Mouse (Mus musculus) megakaryocyte, embryonic 14.5 days (primary cell): ENCODE results near the gene Gda. TPM values are rescaled to one million over a fixed set of nuclear protein-coding genes. Genes with fewer than 3 reads are reported as not detected.

Experiments
- H3K27me3 ChIP-seq: replicated peaks from 2 replicates; pipeline ENCODE3; 2012; ENCODE audit warnings: inconsistent platforms
- H3K36me3 ChIP-seq: replicated peaks from 2 replicates; pipeline ENCODE3; 2012; ENCODE audit warnings: low read length, inconsistent platforms, mixed read lengths
- H3K4me1 ChIP-seq: 2 replicates; pipeline ENCODE4 v1.6.1; 2012; ENCODE audit warnings: inconsistent platforms
- H3K4me3 ChIP-seq: replicated peaks from 2 replicates; pipeline ENCODE3; 2012; ENCODE audit warnings: moderate library complexity, mild to moderate bottlenecking, inconsistent platforms
- H3K9me3 ChIP-seq: 2 replicates; pipeline ENCODE4 v1.6.1; 2012; ENCODE audit warnings: inconsistent platforms
- FLI1 ChIP-seq: IDR thresholded peaks from 2 replicates; pipeline ENCODE4 v1.6.1; 2012; ENCODE audit warnings: low read length, inconsistent platforms, mixed read lengths
- GATA1 ChIP-seq: IDR thresholded peaks from 3 replicates; pipeline ENCODE4 v1.6.1; 2012; ENCODE audit warnings: mixed read lengths, low read length, inconsistent platforms, borderline replicate concordance
- polyA plus RNA-seq: library from polyadenylated mRNA; stranded (reverse); fragments of >175 nt; gene quantifications from 2 replicates; pipeline ENCODE4 v1.2.3, GENCODE M21; 2012; ENCODE audit warnings: low replicate concordance; ENCODE audit not compliant: insufficient read depth

Gda gene
- 2.8 and 4.7 TPM in 2 replicates for polyA plus RNA-seq

- H3K4me3 ChIP-seq = peak within 1 kb of the TSS; percentile 92
- peaks cover 40% of the 10 kb centered on the region for H3K4me1 ChIP-seq
These were observed at the start of gene Gda for GRCm38 (mm10) chr19:21473345-21473744. Gda (minus strand) TSS chr19:21473445.

GRCm38 (mm10) chr19:21520280-21520679 lies 47.0 kb upstream of the Gda start:
- TF ChIP-seq GATA1 (no peak), FLI1 (no peak)
- no peaks in the 10 kb centered on the region for H3K9me3 ChIP-seq

More at GRCm38 (mm10) chr19:21473345-21473744, at the start of gene Gda:
- peaks cover 15% of the 10 kb centered on the region for H3K9me3 ChIP-seq
- no peaks in the 10 kb centered on the region for H3K27me3 ChIP-seq
- TF ChIP-seq GATA1 (no peak), FLI1 (no peak)
- H3K36me3 ChIP-seq = peaks cover 26% of the 10 kb centered on the region

DNA sequence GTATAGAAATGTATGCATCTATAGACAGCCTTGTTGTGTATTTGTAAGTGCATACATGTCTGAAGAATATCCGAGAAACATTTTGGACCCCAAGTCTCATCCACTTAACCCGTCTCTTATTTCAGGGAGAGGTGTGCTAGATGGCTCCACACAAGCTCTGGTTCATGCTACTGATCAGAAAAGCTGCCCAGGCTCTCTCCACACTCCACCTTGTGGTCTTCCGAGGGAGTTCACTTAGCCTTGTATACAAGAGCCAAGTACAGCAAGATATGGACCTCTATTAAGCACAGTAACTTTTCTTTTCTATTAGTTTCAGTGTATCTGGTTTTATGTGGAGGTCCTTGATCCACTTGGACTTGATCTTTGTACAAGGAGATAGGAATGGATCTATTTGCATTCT lies 36.9 kb upstream of the Gda start:
- no peak for TF ChIP-seq FLI1
- TF ChIP-seq GATA1 = no peak
- H3K4me1 ChIP-seq = peaks cover 27% of the 10 kb centered on the region
- H3K36me3 ChIP-seq = no peaks in the 10 kb centered on the region
- no peaks in the 10 kb centered on the region for H3K9me3 ChIP-seq
- H3K27me3 ChIP-seq = no peaks in the 10 kb centered on the region
- H3K4me3 ChIP-seq = no peak overlapping the region

More at GRCm38 (mm10) chr19:21520280-21520679, 47.0 kb upstream of the Gda start:
- H3K4me3 ChIP-seq = no peak overlapping the region
- H3K27me3 ChIP-seq = peaks cover 4% of the 10 kb centered on the region
- peaks cover 20% of the 10 kb centered on the region for H3K4me1 ChIP-seq
- H3K36me3 ChIP-seq = no peaks in the 10 kb centered on the region

GRCm38 (mm10) chr19:21507561-21508232 lies 34.5 kb upstream of the Gda start:
- no peaks in the 10 kb centered on the region for H3K36me3 ChIP-seq
- TF ChIP-seq FLI1 (no peak), GATA1 (no peak)
- peaks cover 17% of the 10 kb centered on the region for H3K4me1 ChIP-seq
- H3K4me3 ChIP-seq = no peak overlapping the region
- H3K27me3 ChIP-seq = no peaks in the 10 kb centered on the region
- no peaks in the 10 kb centered on the region for H3K9me3 ChIP-seq

- Histone ChIP-seq H3K4me1 (peaks cover 17% of the 10 kb centered on the region), H3K27me3 (no peaks in the 10 kb centered on the region), H3K4me3 (no peak overlapping the region), H3K9me3 (no peaks in the 10 kb centered on the region), H3K36me3 (no peaks in the 10 kb centered on the region)
- TF ChIP-seq FLI1 (no peak), GATA1 (no peak)
These were observed 33.9 kb upstream of the Gda start for GRCm38 (mm10) chr19:21507133-21507532.

DNA sequence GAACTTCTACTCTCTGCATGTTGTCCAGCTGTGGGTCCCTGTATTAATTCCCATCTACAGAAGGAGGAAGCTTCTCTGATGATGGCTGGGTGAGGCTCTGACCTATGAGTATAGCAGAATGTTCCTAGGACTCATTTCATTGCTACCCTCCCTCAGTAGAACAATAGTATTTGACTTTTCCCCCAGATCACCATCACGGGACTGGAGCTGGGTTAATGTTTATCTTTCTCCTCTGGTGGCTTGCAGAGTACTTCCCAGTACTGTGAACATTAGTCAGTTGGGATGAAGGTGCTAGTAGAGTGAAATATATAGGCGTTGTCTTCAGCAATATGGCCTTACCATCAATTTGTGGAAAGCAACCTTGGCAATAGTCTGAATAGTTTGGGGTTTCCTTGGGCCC lies 31.5 kb upstream of the Gda start:
- no peaks in the 10 kb centered on the region for H3K9me3 ChIP-seq
- no peaks in the 10 kb centered on the region for H3K27me3 ChIP-seq
- no peaks in the 10 kb centered on the region for H3K36me3 ChIP-seq
- H3K4me3 ChIP-seq = no peak overlapping the region
- peaks cover 13% of the 10 kb centered on the region for H3K4me1 ChIP-seq
- TF ChIP-seq GATA1 = no peak

DNA sequence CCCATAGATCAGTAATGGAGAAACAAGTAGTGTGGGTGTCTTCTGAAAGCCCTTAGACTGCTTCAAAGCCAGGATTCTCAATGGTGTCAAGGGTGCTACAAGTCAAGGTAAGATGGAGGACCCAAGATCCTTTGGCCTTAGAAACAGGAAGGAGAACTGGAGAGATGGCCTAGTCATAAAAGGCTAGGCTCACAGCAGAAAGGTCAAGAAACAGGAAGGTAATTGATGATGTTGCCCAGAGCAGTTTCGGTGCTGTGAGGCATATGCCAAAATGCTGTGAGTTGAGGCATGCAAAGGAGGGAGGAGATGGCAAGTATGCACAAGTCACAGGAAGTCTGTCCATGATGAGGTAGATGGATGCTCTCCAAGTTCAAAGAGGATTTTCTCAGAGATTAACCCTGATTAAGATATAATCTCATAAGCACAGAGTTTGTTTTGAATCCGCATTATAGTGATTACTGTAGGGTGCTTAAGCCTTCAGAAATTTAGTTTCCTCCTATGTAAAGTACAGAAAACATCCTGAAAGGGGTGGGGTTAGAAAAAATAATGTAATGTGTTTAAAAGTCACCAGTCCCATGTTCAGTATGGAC lies 26.2 kb upstream of the Gda start:
- H3K36me3 ChIP-seq = no peaks in the 10 kb centered on the region
- H3K4me1 ChIP-seq = peaks cover 8% of the 10 kb centered on the region; the same call in 1 of the 2 replicates
- no peaks in the 10 kb centered on the region for H3K9me3 ChIP-seq
- no peak overlapping the region for H3K4me3 ChIP-seq
- TF ChIP-seq FLI1 = no peak
- TF ChIP-seq GATA1 = no peak
- H3K27me3 ChIP-seq = no peaks in the 10 kb centered on the region

DNA sequence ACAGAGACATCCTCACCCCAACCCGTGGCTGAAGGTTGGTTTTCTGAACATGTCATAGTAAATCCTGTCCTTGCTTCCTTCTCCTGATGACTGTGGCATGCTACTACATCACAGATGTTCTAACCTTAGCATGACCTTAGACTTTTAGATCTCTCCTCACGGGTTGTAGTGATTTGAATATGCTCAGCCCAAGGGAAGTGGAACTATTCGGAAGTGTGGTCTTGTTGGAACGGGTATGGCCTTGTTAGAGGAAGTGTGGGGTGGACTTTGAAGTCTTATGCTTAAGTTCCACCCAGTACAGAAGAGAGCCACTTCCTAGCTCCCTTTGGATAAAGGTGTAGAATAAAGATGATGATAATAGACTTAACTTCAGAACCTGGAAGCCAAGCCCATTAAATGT lies 22.6 kb upstream of the Gda start:
- H3K4me3 ChIP-seq = no peak overlapping the region
- no peaks in the 10 kb centered on the region for H3K9me3 ChIP-seq
- peaks cover 2% of the 10 kb centered on the region for H3K27me3 ChIP-seq
- no peak for TF ChIP-seq FLI1
- TF ChIP-seq GATA1 = no peak
- no peaks in the 10 kb centered on the region for H3K36me3 ChIP-seq
- peaks cover 8% of the 10 kb centered on the region; the same call in 1 of the 2 replicates for H3K4me1 ChIP-seq

DNA sequence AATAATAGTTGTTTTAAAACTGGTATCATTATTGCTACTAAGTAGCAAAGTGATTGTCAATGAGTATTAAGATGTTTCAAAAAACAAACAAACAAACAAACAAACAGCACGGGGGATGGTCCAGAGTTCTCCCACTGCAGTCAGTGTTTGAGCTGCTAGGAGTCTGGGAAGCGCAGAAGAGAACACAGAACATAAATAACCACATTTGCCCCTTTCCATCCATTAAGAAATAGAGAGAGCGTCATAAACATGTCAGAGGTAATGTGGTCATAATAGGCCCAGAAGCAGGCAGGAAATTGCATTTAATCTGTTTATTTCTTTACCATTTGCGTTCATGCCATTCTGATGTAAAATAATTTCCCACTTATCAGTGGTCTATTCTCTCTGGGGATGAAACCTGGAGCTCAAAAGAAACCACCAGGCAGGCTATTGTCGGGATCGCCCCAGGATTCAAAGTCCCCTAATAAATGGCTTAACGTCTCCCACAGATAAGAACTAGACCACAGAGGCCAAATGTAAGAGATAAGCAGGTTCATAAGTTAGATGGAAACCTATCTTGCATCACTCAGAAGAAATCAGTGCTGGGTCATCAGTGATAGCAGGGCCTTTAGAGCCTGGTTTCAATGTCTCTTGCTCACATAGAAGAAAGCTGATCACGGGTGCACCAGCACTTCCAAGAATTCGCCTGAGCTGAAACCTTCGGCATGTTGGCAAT lies 20.7 kb upstream of the Gda start:
- no peaks in the 10 kb centered on the region for H3K36me3 ChIP-seq
- peaks cover 4% of the 10 kb centered on the region; the same call in 1 of the 2 replicates for H3K9me3 ChIP-seq
- peaks cover 5% of the 10 kb centered on the region; the same call in 1 of the 2 replicates for H3K4me1 ChIP-seq
- H3K27me3 ChIP-seq = peaks cover 2% of the 10 kb centered on the region
- TF ChIP-seq FLI1 (no peak), GATA1 (no peak)
- H3K4me3 ChIP-seq = no peak overlapping the region

DNA sequence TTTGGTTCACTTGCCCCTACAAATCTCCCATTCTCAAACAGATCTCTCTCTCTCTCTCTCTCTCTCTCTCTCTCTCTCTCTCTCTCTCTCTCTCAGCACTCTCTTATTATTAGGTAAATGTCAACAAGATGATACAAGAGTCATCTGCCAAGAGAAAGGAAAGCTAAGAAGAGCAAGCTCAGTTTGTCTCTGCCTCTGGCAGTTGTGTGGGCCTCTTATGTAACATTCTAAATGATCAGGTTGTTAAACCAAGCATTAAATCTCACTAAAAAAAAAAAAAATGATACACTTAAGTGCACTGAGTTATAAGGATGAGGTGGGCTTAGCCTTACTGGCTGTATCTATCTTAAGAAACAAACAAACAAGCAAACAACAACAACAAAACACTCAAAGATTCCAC lies 18.1 kb upstream of the Gda start:
- H3K9me3 ChIP-seq = peaks cover 4% of the 10 kb centered on the region; the same call in 1 of the 2 replicates
- H3K36me3 ChIP-seq = no peaks in the 10 kb centered on the region
- peaks cover 17% of the 10 kb centered on the region; the same call in 1 of the 2 replicates for H3K4me1 ChIP-seq
- TF ChIP-seq FLI1 = no peak
- peaks cover 5% of the 10 kb centered on the region for H3K27me3 ChIP-seq
- H3K4me3 ChIP-seq = no peak overlapping the region
